Comparison of ENCODE assay signal across 11 mouse cellular contexts in genomic region chr6:128070921-128071558, GRCm38 (mm10).
DNase-seq lines count a peak whose midpoint lies in the region; ATAC-seq and TF ChIP-seq lines count a peak whose summit lies in the region.
"Had no signal": no experiment of that assay in that cellular context is flagged by ENCODE, and none has a peak within 500 bp of the region (broad histone marks: within the 10 kb centered on the region; RNA-seq: fewer than 3 reads in every experiment).

No protein-coding gene starts in this region.

- no peak overlapping the region for H3K4me3 ChIP-seq in forebrain, embryonic 10.5 days
- H3K4me3 ChIP-seq in forebrain, embryonic 11.5 days (ENCODE audit: low read depth, low read length) = no peak overlapping the region
- no peak overlapping the region for H3K4me3 ChIP-seq in forebrain, postnatal 0 days (ENCODE audit: low read depth, low read length)
- H3K4me3 ChIP-seq: megakaryocyte, embryonic 14.5 days had no signal

- peaks cover 50% of the 10 kb centered on the region for H3K4me1 ChIP-seq in forebrain, embryonic 10.5 days
- peaks cover 10% of the 10 kb centered on the region; the same call in 1 of the 2 replicates for H3K4me1 ChIP-seq in forebrain, embryonic 11.5 days (replicated peaks; ENCODE audit: control insufficient read depth, insufficient read depth, low read length)
- peaks cover 6% of the 10 kb centered on the region; the same call in 1 of the 2 replicates for H3K4me1 ChIP-seq in forebrain, postnatal 0 days (ENCODE audit: insufficient read depth)

- H3K4me2 ChIP-seq in forebrain, embryonic 11.5 days (ENCODE audit: low read depth, low read length, severe bottlenecking) = no peak overlapping the region
- no peak overlapping the region for H3K4me2 ChIP-seq in forebrain, postnatal 0 days (ENCODE audit: low read depth)

- H3K27ac ChIP-seq in forebrain, embryonic 10.5 days = peak overlapping the region; percentile 62
- no peak overlapping the region for H3K27ac ChIP-seq in forebrain, embryonic 11.5 days (ENCODE audit: low read depth, low read length)
- peak overlapping the region; percentile 87 for H3K27ac ChIP-seq in forebrain, postnatal 0 days (ENCODE audit: low read depth, low read length)
- H3K27ac ChIP-seq: liver, embryonic 14.5 days had no signal

- no peak for ATAC-seq in forebrain, embryonic 11.5 days (replicated peaks; ENCODE audit: low FRiP score)
- peak; percentile 88 for ATAC-seq in forebrain, postnatal 0 days

- WGBS in forebrain, embryonic 10.5 days = 75% methylated on average over 12 of the region's 12 CpGs
- 67% methylated on average over 12 of the region's 12 CpGs for WGBS in forebrain, embryonic 11.5 days
- 27% methylated on average over 12 of the region's 12 CpGs for WGBS in forebrain, postnatal 0 days

- H3K36me3 ChIP-seq in forebrain, embryonic 10.5 days (replicated peaks) = no peaks in the 10 kb centered on the region
- H3K36me3 ChIP-seq in forebrain, embryonic 11.5 days (ENCODE audit: control insufficient read depth, insufficient read depth, low read length) = no peaks in the 10 kb centered on the region
- H3K36me3 ChIP-seq in forebrain, postnatal 0 days (ENCODE audit: insufficient read depth) = no peaks in the 10 kb centered on the region

- no peak for DNase-seq in forebrain, embryonic 10.5 days (ENCODE audit: extremely low spot score, low spot score)
- DNase-seq in forebrain, embryonic 11.5 days (ENCODE audit: low spot score) = no peak
- DNase-seq in right cerebral cortex, postnatal 4 days = peak; percentile 47
- no peak for DNase-seq in right cerebral cortex, postnatal 36 days (ENCODE audit: low spot score in 2 of 2)
- DNase-seq in forebrain, postnatal 0 days = peak; percentile 75
- DNase-seq in gastrocnemius, adult 18-20 months (ENCODE audit: low spot score) = no peak
- no peak for DNase-seq in ovary, adult 18-20 months (ENCODE audit: low spot score)
- no peak for DNase-seq in thymus, postnatal 36 days
- DNase-seq: kidney, adult 11 months had no signal

- H3K9me3 ChIP-seq in forebrain, embryonic 10.5 days = no peaks in the 10 kb centered on the region
- no peaks in the 10 kb centered on the region for H3K9me3 ChIP-seq in forebrain, embryonic 11.5 days (ENCODE audit: control insufficient read depth, low read length)
- no peaks in the 10 kb centered on the region for H3K9me3 ChIP-seq in forebrain, postnatal 0 days (ENCODE audit: low read length)
- H3K9me3 ChIP-seq: megakaryocyte, embryonic 14.5 days had no signal

- H3K9ac ChIP-seq in forebrain, embryonic 11.5 days (ENCODE audit: low read length) = no peak overlapping the region
- H3K9ac ChIP-seq in forebrain, postnatal 0 days = peak overlapping the region; percentile 25; the same call in 1 of the 2 replicates
- H3K9ac ChIP-seq: liver, embryonic 14.5 days had no signal

- TF ChIP-seq CTCF in forebrain, postnatal 0 days (IDR thresholded peaks at IDR 0.05; ENCODE audit: low read depth) = no peak

- no peaks in the 10 kb centered on the region for H3K27me3 ChIP-seq in forebrain, embryonic 10.5 days (ENCODE audit: poor library complexity, severe bottlenecking)
- no peaks in the 10 kb centered on the region for H3K27me3 ChIP-seq in forebrain, embryonic 11.5 days (ENCODE audit: control insufficient read depth, insufficient read depth, low read length)
- H3K27me3 ChIP-seq in forebrain, postnatal 0 days (ENCODE audit: insufficient read depth, low read length) = no peaks in the 10 kb centered on the region

Comparison
In these comparisons a context has a peak if more than half of its experiments do, and no peak if none do; other contexts are left out.
1. DNase-seq: peak in right cerebral cortex, postnatal 4 days (single experiment) and forebrain, postnatal 0 days (single experiment); none in forebrain, embryonic 10.5 days (single experiment), forebrain, embryonic 11.5 days (single experiment), right cerebral cortex, postnatal 36 days (0 of 2), gastrocnemius, adult 18-20 months (single experiment), ovary, adult 18-20 months (single experiment) and thymus, postnatal 36 days (0 of 2).